Mouse (Mus musculus) CH12.LX (cell line): ENCODE measurements around the gene Gdpd1.
A peak's percentile ranks its signal among the peaks of the same experiment; 100 is the strongest.

Experiments used
- CHD2 ChIP-seq: IDR thresholded peaks from 2 replicates; pipeline ENCODE4 v1.6.1; 2011; ENCODE audit warnings: low read length, improper control_type of control experiment
- CTCF ChIP-seq, 2 experiments: IDR thresholded peaks in 1 of 2; conservative IDR thresholded peaks in 1 of 2; 2 replicates each; pipeline ENCODE4 v1.5.1; 2011 to 2012; ENCODE audit warnings: low read depth in 2 of 2, low read length in 2 of 2, improper control_type of control experiment in 1 of 2, inconsistent platforms in 1 of 2, mild to moderate bottlenecking in 1 of 2, moderate library complexity in 1 of 2
- E2F4 ChIP-seq: IDR thresholded peaks from 2 replicates; pipeline ENCODE4 v1.6.1; 2011; ENCODE audit warnings: low read depth, low read length, improper control_type of control experiment; ENCODE audit not compliant: insufficient replicate concordance
- ELF1 ChIP-seq: IDR thresholded peaks from 2 replicates; pipeline ENCODE4 v1.6.1; 2014; ENCODE audit warnings: low read depth, mild to moderate bottlenecking, inconsistent platforms, low read length, improper control_type of control experiment
- EP300 ChIP-seq: IDR thresholded peaks from 2 replicates; pipeline ENCODE4 v1.6.1; 2011; ENCODE audit warnings: low read length, improper control_type of control experiment
- ETS1 ChIP-seq: conservative IDR thresholded peaks from 2 replicates; pipeline ENCODE4 v1.6.1; 2012; ENCODE audit warnings: low read depth, mild to moderate bottlenecking, inconsistent platforms, low read length, improper control_type of control experiment, moderate library complexity
- JUND ChIP-seq: conservative IDR thresholded peaks from 2 replicates; pipeline ENCODE4 v1.6.1; 2011; ENCODE audit warnings: low read depth, low read length, improper control_type of control experiment
- MAX ChIP-seq: IDR thresholded peaks from 2 replicates; pipeline ENCODE4 v1.6.1; 2011; ENCODE audit warnings: low read length, improper control_type of control experiment
- POLR2A ChIP-seq: IDR thresholded peaks from 2 replicates; pipeline ENCODE4 v1.6.1; 2011; ENCODE audit warnings: low read depth, mild to moderate bottlenecking, improper control_type of control experiment, low read length
- RAD21 ChIP-seq: IDR thresholded peaks from 2 replicates; pipeline ENCODE4 v1.6.1; 2011; ENCODE audit warnings: low read depth, mild to moderate bottlenecking, low read length, improper control_type of control experiment, moderate library complexity
- USF1 ChIP-seq: IDR thresholded peaks from 2 replicates; pipeline ENCODE4 v1.6.1; 2014; ENCODE audit warnings: low read depth, mild to moderate bottlenecking, inconsistent platforms, low read length, improper control_type of control experiment
- ZNF384 ChIP-seq: IDR thresholded peaks from 2 replicates; pipeline ENCODE4 v1.6.1; 2012; ENCODE audit warnings: low read depth, low read length, improper control_type of control experiment, inconsistent platforms

DNA sequence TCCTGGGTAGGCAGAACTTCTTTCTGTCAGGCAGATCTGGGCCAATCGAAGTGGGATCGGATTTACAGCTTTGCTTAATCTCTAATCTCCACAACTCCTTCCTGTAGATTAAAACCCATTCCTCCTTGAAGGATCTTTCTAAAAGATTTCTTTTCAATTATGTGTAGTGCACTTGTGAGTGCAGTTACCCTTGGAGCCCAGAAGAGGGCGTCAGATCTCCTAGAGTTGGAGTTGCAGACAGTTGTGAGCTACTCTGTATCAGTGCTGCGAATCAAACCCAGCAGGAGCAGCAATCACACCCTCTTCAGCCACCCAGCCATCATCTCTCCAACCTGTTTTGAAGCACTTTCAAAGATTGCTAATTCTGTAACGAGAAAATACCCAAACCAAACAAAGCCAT, 53.4 kb downstream of the Gdpd1 start:
- no peak for TF ChIP-seq ZNF384
- peak in 1 of 2 experiments; percentile 30; a peak in 1 of 4 replicates for TF ChIP-seq CTCF (conservative IDR thresholded peaks at IDR 0.05 in 1 of 2, IDR thresholded peaks at IDR 0.05 in 1 of 2; ENCODE audit: low read depth in 2 of 2, low read length in 2 of 2)
- TF ChIP-seq MAX: no peak
- no peak for TF ChIP-seq POLR2A
- no peak for TF ChIP-seq RAD21
- no peak for TF ChIP-seq ELF1
- no peak for TF ChIP-seq CHD2
- TF ChIP-seq ETS1: no peak
- no peak for TF ChIP-seq EP300
- no peak for TF ChIP-seq JUND
- TF ChIP-seq E2F4: no peak
- no peak for TF ChIP-seq USF1
